Mouse (Mus musculus): Measurements from ENCODE around the gene Ece2.

DNA sequence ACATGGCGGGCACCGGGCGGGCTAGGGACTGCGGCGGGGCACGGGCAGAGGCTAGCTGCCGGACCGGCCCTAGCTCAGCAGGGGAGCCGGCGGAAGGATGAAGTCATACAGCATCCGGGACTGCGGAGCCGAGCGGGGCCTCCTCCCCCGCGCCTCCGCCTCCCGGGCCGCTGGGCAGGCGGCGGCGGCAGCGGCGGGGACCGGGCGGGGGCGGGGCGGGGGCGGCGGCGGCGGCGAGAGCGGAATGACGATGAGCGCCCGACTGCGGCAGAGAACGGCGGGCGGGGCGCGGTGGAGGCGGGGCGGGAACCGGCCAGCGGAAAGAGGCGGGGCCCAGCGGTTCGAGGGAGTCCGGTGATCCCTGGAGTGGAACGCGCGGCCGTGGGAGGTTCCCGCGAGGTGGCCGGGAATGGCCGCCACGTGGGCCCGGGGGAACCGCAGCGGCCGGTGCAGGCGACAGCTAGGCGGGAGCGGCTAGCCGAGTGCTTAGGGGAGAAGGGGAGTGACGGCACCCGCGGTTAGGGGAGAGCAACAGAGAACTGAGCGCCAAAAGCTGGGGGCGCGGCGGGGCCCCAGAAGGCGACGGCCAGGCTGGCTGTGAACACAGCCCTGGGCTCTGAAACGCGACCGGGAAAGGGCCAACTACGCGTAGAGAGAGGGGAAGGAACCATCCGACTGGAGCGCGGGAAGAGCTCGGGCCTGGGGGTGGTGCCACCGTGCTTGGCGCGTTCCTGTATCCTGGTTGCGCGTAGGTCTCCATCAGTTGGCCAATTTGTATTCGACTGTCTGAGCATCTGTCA is 8.2 kb upstream of the Ece2 start, which contains the start of gene Camk2n2:
- TF ChIP-seq CTCF (IDR thresholded peaks at IDR 0.05; ENCODE audit: low read depth, low read length) (no peak), GATA1 (IDR thresholded peaks at IDR 0.05; ENCODE audit: borderline replicate concordance, low read length) (no peak)

Data from G1E (cell line).